Mouse (Mus musculus) hindbrain, embryonic 16.5 days (tissue): ENCODE measurements around the gene Necab2. TPM values are rescaled to one million over a fixed set of nuclear protein-coding genes. Genes with fewer than 3 reads are reported as not detected.
A peak's percentile ranks its signal among the peaks of the same experiment; 100 is the strongest.

Experiments
- ATAC-seq: fragments of 200-750 bp; cut with Nextera tagmentation; 2 replicates; pipeline ENCODE4 v1.8.0; 2017; ENCODE audit warnings: moderate TSS enrichment, moderate library complexity
- H3K27ac ChIP-seq: fragments of 300-500 bp; sonication (generic); 2 replicates; pipeline ENCODE4 v1.5.1; 2014; ENCODE audit warnings: low read depth, mild to moderate bottlenecking, control low read depth, low read length, moderate library complexity
- H3K27me3 ChIP-seq: fragments of 300-500 bp; sonication (generic); replicated peaks from 2 replicates; pipeline ENCODE4 v1.6.1; 2014; ENCODE audit warnings: low read length; ENCODE audit not compliant: control insufficient read depth, insufficient read depth
- H3K36me3 ChIP-seq: fragments of 300-500 bp; sonication (generic); 2 replicates; pipeline ENCODE4 v1.6.1; 2014; ENCODE audit warnings: mild to moderate bottlenecking, low read length, moderate library complexity, mixed read lengths; ENCODE audit not compliant: control insufficient read depth, insufficient read depth
- H3K4me1 ChIP-seq: fragments of 300-500 bp; sonication (generic); 2 replicates; pipeline ENCODE4 v1.6.1; 2014; ENCODE audit warnings: low read depth, low read length; ENCODE audit not compliant: control insufficient read depth, insufficient read depth
- H3K4me2 ChIP-seq: fragments of 300-500 bp; sonication (generic); 2 replicates; pipeline ENCODE4 v1.6.1; 2014; ENCODE audit warnings: mild to moderate bottlenecking, low read length, control low read depth, moderate library complexity
- H3K4me3 ChIP-seq: fragments of 300-500 bp; sonication (generic); 2 replicates; pipeline ENCODE4 v1.5.1; 2014; ENCODE audit warnings: mild to moderate bottlenecking, low read length, control low read depth, moderate library complexity
- H3K9ac ChIP-seq: fragments of 300-500 bp; sonication (generic); 2 replicates; pipeline ENCODE4 v1.6.1; 2014; ENCODE audit warnings: low read depth, mild to moderate bottlenecking, control low read depth, low read length, moderate library complexity
- H3K9me3 ChIP-seq: fragments of 300-500 bp; sonication (generic); 2 replicates; pipeline ENCODE4 v1.6.1; 2014; ENCODE audit warnings: mild to moderate bottlenecking, low read length, moderate library complexity; ENCODE audit not compliant: control insufficient read depth
- WGBS: fragments of 180-500 bp; shearing (Covaris S2); extraction: QIAGEN DNeasy Blood & Tissue Kit; methylation state at CpG from one replicate; pipeline ENCODE4 v1.1.7; 2014; 5-methylcytosine and 5-hydroxymethylcytosine counted together
- polyA plus RNA-seq: library from polyadenylated mRNA; unstranded; fragments of >200 nt; fragmentation: Nextera tagmentation; extraction: Ambion mirVana; gene quantifications from 2 replicates; pipeline ENCODE4 v1.2.1, GENCODE M21; 2015

The Necab2 gene
- polyA plus RNA-seq, 1 experiment from 2014 or later = 56.9 TPM

- ATAC-seq = peak; percentile 82
- H3K27ac ChIP-seq = no peak overlapping the region
- H3K9ac ChIP-seq = peak overlapping the region; percentile 60
- 14% methylated on average over 18 of the region's 18 CpGs for WGBS
- peaks cover 4% of the 10 kb centered on the region for H3K4me1 ChIP-seq
- H3K36me3 ChIP-seq = peaks cover 24% of the 10 kb centered on the region
- peak overlapping the region; percentile 55 for H3K4me2 ChIP-seq
- no peaks in the 10 kb centered on the region for H3K27me3 ChIP-seq
- H3K9me3 ChIP-seq = no peaks in the 10 kb centered on the region
- H3K4me3 ChIP-seq = peak overlapping the region; percentile 12; the same call in 1 of the 2 replicates
Measured at GRCm38 (mm10) chr8:119412735-119413498, 33.6 kb upstream of the Necab2 start.

- Histone ChIP-seq H3K9ac (no peak overlapping the region), H3K4me1 (peaks cover 4% of the 10 kb centered on the region), H3K36me3 (peaks cover 22% of the 10 kb centered on the region), H3K4me3 (no peak overlapping the region), H3K9me3 (no peaks in the 10 kb centered on the region), H3K27ac (no peak overlapping the region), H3K4me2 (no peak overlapping the region), H3K27me3 (no peaks in the 10 kb centered on the region)
- no peak for ATAC-seq
- 85% methylated on average over 10 of the region's 10 CpGs for WGBS
Measured at GRCm38 (mm10) chr8:119413605-119414004, 32.9 kb upstream of the Necab2 start.

GRCm38 (mm10) chr8:119420318-119420717 lies 26.2 kb upstream of the Necab2 start:
- H3K4me1 ChIP-seq = no peaks in the 10 kb centered on the region; the same call in 1 of the 2 replicates
- no peaks in the 10 kb centered on the region for H3K9me3 ChIP-seq
- H3K27ac ChIP-seq = no peak overlapping the region
- ATAC-seq = no peak
- no peaks in the 10 kb centered on the region for H3K27me3 ChIP-seq
- 68% methylated on average over 7 of the region's 7 CpGs for WGBS
- H3K36me3 ChIP-seq = no peaks in the 10 kb centered on the region
- H3K9ac ChIP-seq = no peak overlapping the region
- H3K4me2 ChIP-seq = no peak overlapping the region
- H3K4me3 ChIP-seq = no peak overlapping the region

- Histone ChIP-seq H3K4me2 (no peak overlapping the region), H3K9me3 (no peaks in the 10 kb centered on the region), H3K4me1 (no peaks in the 10 kb centered on the region; the same call in 1 of the 2 replicates), H3K9ac (no peak overlapping the region), H3K27ac (no peak overlapping the region), H3K36me3 (no peaks in the 10 kb centered on the region), H3K27me3 (no peaks in the 10 kb centered on the region), H3K4me3 (no peak overlapping the region)
- WGBS = 51% methylated on average over 9 of the region's 9 CpGs
- ATAC-seq = no peak
Measured at GRCm38 (mm10) chr8:119421603-119422122, 24.9 kb upstream of the Necab2 start.

- no peak overlapping the region for H3K4me2 ChIP-seq
- H3K36me3 ChIP-seq = no peaks in the 10 kb centered on the region
- no peak overlapping the region; the same call in 1 of the 2 replicates for H3K9ac ChIP-seq
- no peak overlapping the region; the same call in 1 of the 2 replicates for H3K27ac ChIP-seq
- H3K4me3 ChIP-seq = no peak overlapping the region
- H3K4me1 ChIP-seq = no peaks in the 10 kb centered on the region; the same call in 1 of the 2 replicates
- ATAC-seq = no peak
- H3K9me3 ChIP-seq = no peaks in the 10 kb centered on the region
- no peaks in the 10 kb centered on the region for H3K27me3 ChIP-seq
- 49% methylated on average over 9 of the region's 9 CpGs for WGBS
Measured at GRCm38 (mm10) chr8:119422123-119422711, 24.3 kb upstream of the Necab2 start.

GRCm38 (mm10) chr8:119423631-119424141 lies 22.8 kb upstream of the Necab2 start:
- Histone ChIP-seq H3K4me3 (no peak overlapping the region), H3K27me3 (no peaks in the 10 kb centered on the region), H3K36me3 (no peaks in the 10 kb centered on the region), H3K4me2 (no peak overlapping the region), H3K9ac (no peak overlapping the region), H3K9me3 (no peaks in the 10 kb centered on the region), H3K27ac (no peak overlapping the region), H3K4me1 (no peaks in the 10 kb centered on the region; the same call in 1 of the 2 replicates)
- no peak for ATAC-seq
- 72% methylated on average over 9 of the region's 9 CpGs for WGBS

GRCm38 (mm10) chr8:119424199-119424733 lies 22.3 kb upstream of the Necab2 start:
- no peak for ATAC-seq
- Histone ChIP-seq H3K27ac (no peak overlapping the region), H3K4me3 (no peak overlapping the region), H3K4me1 (no peaks in the 10 kb centered on the region; the same call in 1 of the 2 replicates), H3K9me3 (no peaks in the 10 kb centered on the region), H3K4me2 (no peak overlapping the region), H3K27me3 (no peaks in the 10 kb centered on the region), H3K36me3 (no peaks in the 10 kb centered on the region), H3K9ac (no peak overlapping the region)
- WGBS = 86% methylated on average over 10 of the region's 10 CpGs

- H3K9me3 ChIP-seq = no peaks in the 10 kb centered on the region
- 77% methylated on average over 10 of the region's 10 CpGs for WGBS
- H3K27me3 ChIP-seq = no peaks in the 10 kb centered on the region
- H3K27ac ChIP-seq = no peak overlapping the region
- H3K36me3 ChIP-seq = no peaks in the 10 kb centered on the region
- H3K4me3 ChIP-seq = no peak overlapping the region
- no peak overlapping the region for H3K4me2 ChIP-seq
- no peak overlapping the region for H3K9ac ChIP-seq
- no peak for ATAC-seq
- no peaks in the 10 kb centered on the region; the same call in 1 of the 2 replicates for H3K4me1 ChIP-seq
Measured at GRCm38 (mm10) chr8:119424740-119425139, 21.8 kb upstream of the Necab2 start.

GRCm38 (mm10) chr8:119425533-119425932 lies 21.0 kb upstream of the Necab2 start:
- Histone ChIP-seq H3K4me3 (no peak overlapping the region), H3K27me3 (no peaks in the 10 kb centered on the region), H3K9me3 (no peaks in the 10 kb centered on the region), H3K4me1 (no peaks in the 10 kb centered on the region; the same call in 1 of the 2 replicates), H3K36me3 (no peaks in the 10 kb centered on the region), H3K9ac (no peak overlapping the region), H3K27ac (peak overlapping the region; percentile 40; the same call in 1 of the 2 replicates), H3K4me2 (no peak overlapping the region)
- no peak for ATAC-seq
- 93% methylated on average over 10 of the region's 10 CpGs for WGBS
